ENCODE assay signal across 8 mouse cellular contexts in the genomic region with DNA sequence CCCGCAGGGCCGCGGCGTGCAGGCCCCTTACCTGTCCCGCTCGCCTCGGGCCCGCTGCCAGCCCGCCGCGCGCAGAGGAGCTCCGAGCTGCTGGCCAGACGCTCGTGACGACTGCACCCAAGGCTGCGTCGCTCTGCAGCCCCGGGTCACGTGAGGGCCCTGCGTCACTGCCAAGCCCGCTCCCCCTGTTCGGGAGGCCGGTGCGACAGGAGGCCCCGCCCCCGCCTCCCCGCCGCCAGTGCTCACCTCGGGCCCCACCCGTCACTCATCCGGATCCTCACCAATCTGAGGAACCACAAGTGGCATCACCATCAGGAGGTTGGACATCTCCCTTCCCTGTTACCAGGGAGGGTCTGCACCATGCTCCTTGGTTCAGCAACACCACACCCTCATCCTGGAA. TPM values are rescaled to one million over a fixed set of nuclear protein-coding genes. Genes with fewer than 3 reads are reported as not detected.
DNase-seq lines count a peak whose midpoint lies in the region; ATAC-seq lines count a peak whose summit lies in the region.
"Not testable (repeated sequence)": the region's sequence is repeated elsewhere in the genome, so short reads cannot be mapped to it uniquely, and the experiment has no call there.
"Had no signal": no experiment of that assay in that cellular context is flagged by ENCODE, and none has a peak within 500 bp of the region (broad histone marks: within the 10 kb centered on the region; RNA-seq: fewer than 3 reads in every experiment).

A gene (minus strand): TSS at position 217 of the 400 bp plus-strand sequence.

- H3K4me2 ChIP-seq in intestine, embryonic 15.5 days (replicated peaks), result peak within 1 kb of the TSS; percentile 50
- H3K4me2 ChIP-seq in lung, embryonic 16.5 days (ENCODE audit: low read depth, low read length), result peak within 1 kb of the TSS; percentile 42

- not testable (repeated sequence) for H3K27me3 ChIP-seq in intestine, embryonic 15.5 days (replicated peaks); lung, embryonic 16.5 days (ENCODE audit: control insufficient read depth, insufficient read depth, low read depth, low read length)

- H3K4me1 ChIP-seq in intestine, embryonic 15.5 days (replicated peaks); lung, embryonic 16.5 days (replicated peaks; ENCODE audit: control insufficient read depth, insufficient read depth, low read length): not testable (repeated sequence)

- not testable (repeated sequence) for H3K9ac ChIP-seq in intestine, embryonic 15.5 days; lung, embryonic 16.5 days (ENCODE audit: low read length)

- not testable (repeated sequence) for H3K27ac ChIP-seq in intestine, embryonic 15.5 days; lung, embryonic 16.5 days (ENCODE audit: low read length)

- not testable (repeated sequence) for H3K9me3 ChIP-seq in intestine, embryonic 15.5 days; lung, embryonic 16.5 days (ENCODE audit: control insufficient read depth, low read length)

- WGBS in intestine, embryonic 15.5 days, result 10% methylated on average over 6 of the region's 32 CpGs
- no CpG with 5 or more reads among the region's 32 CpGs for WGBS in lung, embryonic 16.5 days

- DNase-seq in adrenal gland, postnatal 14 days, result not testable (repeated sequence)
- peak; percentile 0 for DNase-seq in embryo, embryonic 9.5 days (ENCODE audit: extremely low spot score)
- DNase-seq in frontal cortex, postnatal 36 days (ENCODE audit: low spot score in 2 of 2), result peak; percentile 6 to 33
- DNase-seq in left cerebral cortex, adult 8-10 months (ENCODE audit: low spot score in 2 of 2), result peak; percentile 3 to 13
- DNase-seq in retina, postnatal 1 day, result peak; percentile 44

- peak within 1 kb of the TSS; percentile 33 for H3K4me3 ChIP-seq in intestine, embryonic 15.5 days (replicated peaks)
- peak within 1 kb of the TSS; percentile 34 for H3K4me3 ChIP-seq in lung, embryonic 16.5 days (ENCODE audit: low read length)

- not testable (repeated sequence) for H3K36me3 ChIP-seq in intestine, embryonic 15.5 days; lung, embryonic 16.5 days (ENCODE audit: control insufficient read depth, insufficient read depth, low read length)

- ATAC-seq in intestine, embryonic 15.5 days, result peak; percentile 99
- ATAC-seq in lung, embryonic 16.5 days (ENCODE audit: low read depth), result peak; percentile 97

RNA-seq across cellular contexts. Expression of the gene that starts here (rescaled TPM):
- 28.4 and 33.0 TPM in 2 replicates for total RNA-seq in adrenal gland, postnatal 14 days (2021)
- 121 and 127 TPM in 2 replicates for polyA plus RNA-seq in intestine, embryonic 15.5 days (2015; fragmentation: Nextera tagmentation; extraction: Ambion mirVana)
- 100 to 1,000 TPM; 309 to 363 (median 335) TPM for total RNA-seq in left cerebral cortex, adult 8-10 months (2022)
- polyA plus RNA-seq in lung, embryonic 16.5 days (2015; fragmentation: Nextera tagmentation; extraction: Ambion mirVana), result 56.8 and 57.7 TPM in 2 replicates
- total RNA-seq: gastrocnemius, postnatal 25 days had no signal
